Mouse (Mus musculus): ENCODE measurements at regions not wholly inside any gene's neighbourhood (a gene's known extent, or its start where the extent isn't known, plus 50 kb on each side); places are given as distances from the start of the nearest gene placed in this dataset.
"Not testable (repeated sequence)": the region's sequence is repeated elsewhere in the genome, so short reads cannot be mapped to it uniquely, and the experiment has no call there.

DNA sequence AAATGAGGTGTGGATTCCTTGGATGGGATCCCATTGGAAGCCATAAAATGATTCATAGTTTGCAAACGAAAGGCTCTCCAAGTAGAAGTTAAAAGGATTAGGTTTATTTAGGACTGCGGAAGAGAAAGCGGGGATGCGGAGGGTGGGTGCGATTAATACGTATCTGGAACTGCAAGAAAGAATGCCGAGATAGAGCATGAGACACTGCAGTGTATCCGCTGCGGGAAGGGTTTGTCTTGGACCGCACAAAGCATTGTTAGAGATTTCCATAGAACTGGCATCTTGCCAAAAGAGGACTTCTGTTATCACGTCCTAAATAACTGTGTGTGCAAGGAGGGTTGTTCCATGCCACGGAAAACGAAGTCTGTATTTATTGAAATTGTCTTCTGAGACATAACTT is 341.4 kb upstream of the Hand2 start:
- Histone ChIP-seq H3K9me3 (replicated peaks; ENCODE audit: control insufficient read depth, low read length, poor library complexity, severe bottlenecking) (no peaks in the 10 kb centered on the region), H3K4me2 (ENCODE audit: low read length) (no peak overlapping the region), H3K27ac (ENCODE audit: low read length) (no peak overlapping the region), H3K4me3 (ENCODE audit: low read depth, low read length) (no peak overlapping the region), H3K4me1 (ENCODE audit: control insufficient read depth, insufficient read depth, low read length) (no peaks in the 10 kb centered on the region), H3K36me3 (ENCODE audit: control insufficient read depth, insufficient read depth, low read length) (no peaks in the 10 kb centered on the region), H3K9ac (ENCODE audit: low read depth, low read length) (no peak overlapping the region), H3K27me3 (ENCODE audit: control insufficient read depth, insufficient read depth, low read depth, low read length) (no peaks in the 10 kb centered on the region)
- ATAC-seq, result no peak
- WGBS, result 72% methylated on average over 13 of the region's 13 CpGs

DNA sequence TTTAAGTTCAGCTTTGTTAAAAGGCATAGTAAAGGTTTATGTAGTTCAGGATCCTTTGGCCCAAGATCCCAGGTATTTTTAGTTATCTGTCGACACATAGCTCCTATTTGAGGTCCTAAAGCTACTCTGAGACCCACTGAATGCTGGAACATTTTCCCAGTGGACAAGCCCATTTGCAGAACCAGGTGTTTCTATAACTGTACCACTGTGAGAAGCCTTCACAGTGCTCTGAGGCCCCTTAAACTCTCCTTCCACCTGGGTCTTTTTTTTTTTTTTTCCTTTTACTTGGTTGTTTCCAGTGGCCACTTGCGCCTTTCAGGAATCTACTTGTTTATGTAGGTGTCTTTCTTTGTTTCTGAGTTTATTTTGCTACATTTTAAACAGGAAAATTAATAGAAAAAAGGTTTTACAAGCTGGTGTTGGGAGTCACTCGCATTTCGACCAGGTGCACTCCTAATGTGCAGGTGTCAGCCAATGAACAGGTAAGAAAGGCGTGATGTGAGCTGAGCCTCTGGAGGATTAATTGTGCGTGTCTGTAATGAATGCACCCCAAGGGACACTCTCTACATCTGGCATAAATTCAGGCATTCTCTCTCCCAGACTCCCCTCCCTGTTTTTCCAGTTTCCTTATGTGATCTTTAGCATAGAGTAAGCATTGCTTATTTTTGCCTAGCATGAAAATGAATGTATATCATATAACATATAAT is 310.3 kb upstream of the Hand2 start:
- no peaks in the 10 kb centered on the region for H3K36me3 ChIP-seq (ENCODE audit: control insufficient read depth, insufficient read depth, low read length)
- H3K4me2 ChIP-seq (ENCODE audit: low read length), result no peak overlapping the region
- no peak overlapping the region for H3K4me3 ChIP-seq (ENCODE audit: low read depth, low read length)
- H3K27ac ChIP-seq (ENCODE audit: low read length), result no peak overlapping the region
- H3K4me1 ChIP-seq (ENCODE audit: control insufficient read depth, insufficient read depth, low read length), result no peaks in the 10 kb centered on the region
- ATAC-seq, result no peak
- no peaks in the 10 kb centered on the region for H3K9me3 ChIP-seq (replicated peaks; ENCODE audit: control insufficient read depth, low read length, poor library complexity, severe bottlenecking)
- 70% methylated on average over 6 of the region's 6 CpGs for WGBS
- H3K27me3 ChIP-seq (ENCODE audit: control insufficient read depth, insufficient read depth, low read depth, low read length), result no peaks in the 10 kb centered on the region
- no peak overlapping the region for H3K9ac ChIP-seq (ENCODE audit: low read depth, low read length)

DNA sequence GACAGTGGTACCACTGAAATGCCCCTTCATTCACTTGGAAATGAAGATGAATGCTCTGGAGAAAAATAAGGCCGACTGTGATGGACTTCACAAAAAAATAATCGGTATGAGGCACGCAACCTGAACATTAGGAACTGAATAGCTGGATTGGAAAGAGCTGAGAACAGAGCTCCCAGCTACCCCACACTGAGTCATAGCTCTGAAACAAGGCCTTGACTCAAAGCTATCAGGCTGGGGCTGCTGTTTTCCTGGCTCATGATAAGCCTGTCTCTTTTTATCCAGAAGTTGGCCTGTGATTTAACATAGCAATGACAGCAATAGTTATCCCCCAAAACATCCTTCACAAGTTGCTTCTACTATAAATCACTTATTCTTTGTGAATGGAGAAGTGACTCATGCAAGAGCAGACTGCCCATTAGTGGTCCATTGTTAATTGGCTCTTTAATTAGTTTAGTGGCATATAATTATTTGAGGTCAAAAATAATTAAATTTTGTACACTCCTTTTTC is 306.9 kb upstream of the Hand2 start:
- H3K4me3 ChIP-seq (ENCODE audit: low read depth, low read length), result no peak overlapping the region
- no peaks in the 10 kb centered on the region for H3K9me3 ChIP-seq (replicated peaks; ENCODE audit: control insufficient read depth, low read length, poor library complexity, severe bottlenecking)
- H3K27ac ChIP-seq (ENCODE audit: low read length), result no peak overlapping the region
- H3K9ac ChIP-seq (ENCODE audit: low read depth, low read length), result no peak overlapping the region
- H3K27me3 ChIP-seq (ENCODE audit: control insufficient read depth, insufficient read depth, low read depth, low read length), result no peaks in the 10 kb centered on the region
- no peaks in the 10 kb centered on the region for H3K4me1 ChIP-seq (ENCODE audit: control insufficient read depth, insufficient read depth, low read length)
- H3K4me2 ChIP-seq (ENCODE audit: low read length), result no peak overlapping the region
- 63% methylated on average over 3 of the region's 3 CpGs for WGBS
- ATAC-seq, result no peak
- H3K36me3 ChIP-seq (ENCODE audit: control insufficient read depth, insufficient read depth, low read length), result no peaks in the 10 kb centered on the region

DNA sequence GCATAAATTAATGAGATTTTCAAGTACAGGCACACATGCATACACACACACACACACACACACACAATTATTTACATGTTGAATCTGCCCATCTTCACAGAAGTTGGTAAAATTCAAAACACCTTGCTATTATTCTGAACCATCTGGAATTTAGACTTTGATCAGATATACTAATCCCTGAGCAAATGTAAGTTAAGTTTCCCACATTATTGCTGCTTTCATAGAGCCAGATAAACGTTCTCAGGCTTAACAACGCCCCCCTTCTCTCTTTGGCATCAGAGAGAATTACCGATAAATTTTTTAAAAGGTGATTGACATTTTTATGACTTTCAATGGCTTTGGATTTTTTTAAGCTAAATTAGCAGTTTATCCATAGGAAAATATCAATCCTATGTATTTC is 304.5 kb upstream of the Hand2 start:
- Histone ChIP-seq H3K27me3 (ENCODE audit: control insufficient read depth, insufficient read depth, low read depth, low read length) (no peaks in the 10 kb centered on the region), H3K27ac (ENCODE audit: low read length) (no peak overlapping the region), H3K4me1 (ENCODE audit: control insufficient read depth, insufficient read depth, low read length) (no peaks in the 10 kb centered on the region), H3K4me2 (ENCODE audit: low read length) (no peak overlapping the region), H3K9ac (ENCODE audit: low read depth, low read length) (no peak overlapping the region), H3K9me3 (replicated peaks; ENCODE audit: control insufficient read depth, low read length, poor library complexity, severe bottlenecking) (no peaks in the 10 kb centered on the region), H3K36me3 (ENCODE audit: control insufficient read depth, insufficient read depth, low read length) (no peaks in the 10 kb centered on the region), H3K4me3 (ENCODE audit: low read depth, low read length) (no peak overlapping the region)
- 77% methylated on average over 3 of the region's 3 CpGs for WGBS
- no peak for ATAC-seq

DNA sequence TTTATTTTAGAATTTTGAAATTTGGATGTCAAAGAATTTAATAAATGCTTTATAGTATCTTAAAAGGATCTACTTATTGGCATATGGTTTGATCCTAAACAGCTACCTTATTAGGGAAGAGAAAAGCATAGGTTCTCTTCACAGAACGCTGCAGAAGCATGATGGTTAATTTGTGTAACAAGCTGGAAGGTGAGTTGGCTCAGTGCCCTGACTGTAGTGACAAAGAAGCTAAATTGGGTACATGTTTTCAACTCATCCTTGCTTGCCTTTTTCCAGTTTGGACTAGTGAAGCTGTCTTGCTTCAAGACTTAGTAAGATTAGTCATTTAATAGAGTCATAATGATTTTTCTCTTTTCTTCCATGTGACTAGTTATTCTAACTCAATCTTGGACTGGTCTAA is 292.7 kb upstream of the Hand2 start:
- not testable (repeated sequence) for H3K27me3 ChIP-seq (ENCODE audit: control insufficient read depth, insufficient read depth, low read depth, low read length); H3K4me1 ChIP-seq (ENCODE audit: control insufficient read depth, insufficient read depth, low read length); H3K9me3 ChIP-seq (replicated peaks; ENCODE audit: control insufficient read depth, low read length, poor library complexity, severe bottlenecking); H3K4me3 ChIP-seq (ENCODE audit: low read depth, low read length); H3K27ac ChIP-seq (ENCODE audit: low read length); H3K36me3 ChIP-seq (ENCODE audit: control insufficient read depth, insufficient read depth, low read length); H3K9ac ChIP-seq (ENCODE audit: low read depth, low read length); ATAC-seq; H3K4me2 ChIP-seq (ENCODE audit: low read length)
- WGBS, result 88% methylated on average over 1 of the region's 1 CpGs

DNA sequence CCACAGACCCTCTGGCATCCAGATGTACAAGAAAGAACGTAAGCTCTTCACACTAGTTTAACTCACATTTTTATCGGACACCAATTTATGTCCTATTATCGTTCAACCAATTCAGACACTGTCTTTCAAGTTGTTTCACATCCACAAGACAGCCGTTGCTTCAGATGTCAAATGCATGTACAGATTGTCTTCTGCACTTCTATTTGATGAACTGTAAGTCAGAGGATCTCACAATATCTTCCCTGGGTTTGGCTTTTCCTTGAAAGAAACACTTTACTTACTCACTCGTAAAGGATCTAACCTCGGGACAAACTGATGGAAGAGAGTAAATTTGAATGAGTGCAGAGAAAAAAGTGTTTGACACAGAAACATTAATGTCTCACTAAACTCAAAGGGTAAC is 272.3 kb upstream of the Hand2 start:
- no peak overlapping the region for H3K27ac ChIP-seq (ENCODE audit: low read length)
- H3K27me3 ChIP-seq (ENCODE audit: control insufficient read depth, insufficient read depth, low read depth, low read length), result no peaks in the 10 kb centered on the region
- no peaks in the 10 kb centered on the region for H3K36me3 ChIP-seq (ENCODE audit: control insufficient read depth, insufficient read depth, low read length)
- 90% methylated on average over 6 of the region's 6 CpGs for WGBS
- no peak overlapping the region for H3K4me3 ChIP-seq (ENCODE audit: low read depth, low read length)
- no peaks in the 10 kb centered on the region for H3K4me1 ChIP-seq (ENCODE audit: control insufficient read depth, insufficient read depth, low read length)
- no peak for ATAC-seq
- H3K9ac ChIP-seq (ENCODE audit: low read depth, low read length), result no peak overlapping the region
- H3K9me3 ChIP-seq (replicated peaks; ENCODE audit: control insufficient read depth, low read length, poor library complexity, severe bottlenecking), result no peaks in the 10 kb centered on the region
- no peak overlapping the region for H3K4me2 ChIP-seq (ENCODE audit: low read length)

DNA sequence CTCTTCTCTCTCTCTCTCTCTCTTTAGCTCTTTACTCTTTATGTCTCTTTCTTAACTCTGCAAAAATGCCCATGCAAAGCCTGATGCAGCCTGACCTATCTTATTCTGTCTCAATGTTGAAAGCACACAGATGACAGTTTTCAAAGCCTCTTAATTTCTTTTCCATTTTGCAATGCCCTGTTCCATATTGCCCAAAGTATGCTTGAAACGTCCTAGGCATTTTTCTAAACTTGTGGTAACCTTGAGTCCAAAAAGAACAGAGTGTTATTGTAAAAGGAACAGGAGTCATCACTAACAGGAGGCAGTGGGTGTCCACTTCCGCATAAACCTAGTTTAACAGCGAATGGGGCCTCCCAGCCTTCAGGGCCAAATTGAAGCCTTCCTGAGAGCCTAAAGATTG is 271.9 kb upstream of the Hand2 start:
- Histone ChIP-seq H3K4me1 (ENCODE audit: control insufficient read depth, insufficient read depth, low read length) (no peaks in the 10 kb centered on the region), H3K27me3 (ENCODE audit: control insufficient read depth, insufficient read depth, low read depth, low read length) (no peaks in the 10 kb centered on the region), H3K9ac (ENCODE audit: low read depth, low read length) (no peak overlapping the region), H3K36me3 (ENCODE audit: control insufficient read depth, insufficient read depth, low read length) (no peaks in the 10 kb centered on the region), H3K4me2 (ENCODE audit: low read length) (no peak overlapping the region), H3K9me3 (replicated peaks; ENCODE audit: control insufficient read depth, low read length, poor library complexity, severe bottlenecking) (no peaks in the 10 kb centered on the region), H3K27ac (ENCODE audit: low read length) (no peak overlapping the region), H3K4me3 (ENCODE audit: low read depth, low read length) (no peak overlapping the region)
- no peak for ATAC-seq
- 85% methylated on average over 3 of the region's 3 CpGs for WGBS

DNA sequence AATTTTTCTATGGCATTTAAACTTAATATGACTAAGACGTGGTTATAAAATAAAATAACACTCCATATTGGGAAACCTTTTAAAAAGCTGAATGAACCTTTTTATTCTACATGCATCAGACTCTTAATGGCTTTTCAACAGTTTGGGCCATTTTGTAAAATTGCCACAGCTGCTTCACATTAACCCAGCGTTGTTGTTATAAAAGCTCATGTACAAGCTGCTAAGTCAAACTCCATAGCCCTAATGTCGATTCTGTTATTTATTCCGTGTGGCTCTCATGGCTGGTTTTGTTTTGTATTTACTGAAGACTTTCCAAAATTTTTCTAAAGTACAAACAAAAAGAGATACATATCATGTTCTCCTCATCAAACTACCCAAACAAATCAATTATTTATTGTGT is 268.1 kb upstream of the Hand2 start:
- no peak overlapping the region for H3K9ac ChIP-seq (ENCODE audit: low read depth, low read length)
- no peaks in the 10 kb centered on the region for H3K9me3 ChIP-seq (replicated peaks; ENCODE audit: control insufficient read depth, low read length, poor library complexity, severe bottlenecking)
- 80% methylated on average over 4 of the region's 4 CpGs for WGBS
- no peak overlapping the region for H3K4me3 ChIP-seq (ENCODE audit: low read depth, low read length)
- H3K27me3 ChIP-seq (ENCODE audit: control insufficient read depth, insufficient read depth, low read depth, low read length), result no peaks in the 10 kb centered on the region
- no peak overlapping the region for H3K4me2 ChIP-seq (ENCODE audit: low read length)
- H3K27ac ChIP-seq (ENCODE audit: low read length), result no peak overlapping the region
- no peaks in the 10 kb centered on the region for H3K36me3 ChIP-seq (ENCODE audit: control insufficient read depth, insufficient read depth, low read length)
- no peaks in the 10 kb centered on the region for H3K4me1 ChIP-seq (ENCODE audit: control insufficient read depth, insufficient read depth, low read length)
- ATAC-seq, result no peak

DNA sequence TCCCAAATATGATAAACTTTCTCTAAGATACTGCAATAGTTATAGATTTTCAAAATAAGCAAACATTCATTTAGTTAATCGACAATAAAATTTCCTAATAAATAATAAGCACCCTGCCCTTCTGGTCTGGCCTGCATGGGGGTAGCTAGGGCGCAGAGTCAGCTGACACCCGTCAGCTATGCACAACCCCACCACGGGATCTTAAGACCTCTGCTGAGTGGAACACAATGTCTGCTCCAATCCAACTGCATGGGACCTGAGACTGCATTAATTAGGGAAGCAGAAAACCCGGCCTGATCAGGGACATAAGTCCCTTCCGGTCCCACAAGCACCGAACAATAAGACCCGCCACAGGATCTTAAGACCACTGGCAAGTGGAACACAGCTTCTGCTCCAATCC is 243.8 kb upstream of the Hand2 start:
- H3K4me2 ChIP-seq (ENCODE audit: low read length), result no peak overlapping the region
- WGBS, result 64% methylated on average over 8 of the region's 8 CpGs
- H3K4me1 ChIP-seq (ENCODE audit: control insufficient read depth, insufficient read depth, low read length), result no peaks in the 10 kb centered on the region
- H3K36me3 ChIP-seq (ENCODE audit: control insufficient read depth, insufficient read depth, low read length), result no peaks in the 10 kb centered on the region
- ATAC-seq, result no peak
- H3K27me3 ChIP-seq (ENCODE audit: control insufficient read depth, insufficient read depth, low read depth, low read length), result no peaks in the 10 kb centered on the region
- no peak overlapping the region for H3K4me3 ChIP-seq (ENCODE audit: low read depth, low read length)
- no peak overlapping the region for H3K27ac ChIP-seq (ENCODE audit: low read length)
- H3K9me3 ChIP-seq (replicated peaks; ENCODE audit: control insufficient read depth, low read length, poor library complexity, severe bottlenecking), result no peaks in the 10 kb centered on the region
- no peak overlapping the region for H3K9ac ChIP-seq (ENCODE audit: low read depth, low read length)
